Mouse (Mus musculus) adrenal gland, adult 2 months (tissue): ENCODE results near the gene Mgat5b. TPM values are rescaled to one million over a fixed set of nuclear protein-coding genes. Genes with fewer than 3 reads are reported as not detected.

Source experiments
- DNase-seq: peaks from one replicate; pipeline ENCODE4 v3.0.0; 2021
- polyA plus RNA-seq: library from polyadenylated mRNA; depleted of rRNA; stranded (reverse); fragments of >200 nt; gene quantifications from 2 replicates; pipeline ENCODE4 v1.2.3, GENCODE M21; 2012
- total RNA-seq, 2 experiments: library from RNA; stranded (reverse); gene quantifications; 2 replicates each; pipeline ENCODE4 v1.2.3; 2021

The Mgat5b gene
- total and polyA plus RNA-seq, 3 experiments, result 0.21 to 1.9 (median 0.92) TPM

DNA sequence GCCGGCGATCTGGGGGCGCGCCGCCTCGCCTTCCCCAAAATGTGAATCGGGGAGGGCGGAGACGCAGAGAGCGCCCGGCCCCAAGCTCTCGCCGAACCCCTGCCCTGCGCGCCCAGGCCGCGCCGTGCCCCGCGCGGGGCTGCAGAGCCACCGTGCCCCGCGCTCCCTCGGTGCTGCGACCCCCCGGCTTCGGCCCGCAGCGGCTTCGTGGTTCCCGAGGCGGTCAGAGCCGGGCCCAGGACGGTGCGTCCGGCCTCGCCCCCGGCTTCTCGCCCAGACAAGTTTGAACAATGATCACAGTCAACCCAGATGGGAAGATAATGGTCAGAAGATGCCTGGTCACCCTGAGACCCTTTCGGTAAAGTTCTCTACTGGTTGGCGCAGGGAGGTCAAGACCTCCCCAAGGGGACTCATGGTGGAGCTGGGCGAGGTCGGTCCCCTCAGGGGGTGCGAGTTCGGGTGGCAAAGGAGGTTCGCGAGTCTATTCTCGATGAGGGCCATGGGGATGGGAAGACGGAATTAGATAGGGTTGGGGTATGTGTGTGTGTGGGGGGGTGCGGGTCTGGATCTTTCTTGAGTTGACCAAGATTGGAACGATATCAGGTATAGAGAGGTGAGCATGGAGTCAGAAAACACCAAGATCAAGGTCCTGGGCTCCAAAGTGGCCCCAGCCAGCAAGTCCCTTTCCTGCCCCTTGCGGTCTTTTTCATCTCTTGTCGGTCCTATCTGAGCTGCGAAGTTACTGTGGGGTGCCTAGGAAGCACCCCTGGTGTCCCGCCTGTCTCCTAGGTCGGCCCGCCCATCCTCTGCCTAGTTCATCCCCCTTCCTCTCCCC lies 740 bp downstream of the Mgat5b start:
- DNase-seq, result no peak

DNA sequence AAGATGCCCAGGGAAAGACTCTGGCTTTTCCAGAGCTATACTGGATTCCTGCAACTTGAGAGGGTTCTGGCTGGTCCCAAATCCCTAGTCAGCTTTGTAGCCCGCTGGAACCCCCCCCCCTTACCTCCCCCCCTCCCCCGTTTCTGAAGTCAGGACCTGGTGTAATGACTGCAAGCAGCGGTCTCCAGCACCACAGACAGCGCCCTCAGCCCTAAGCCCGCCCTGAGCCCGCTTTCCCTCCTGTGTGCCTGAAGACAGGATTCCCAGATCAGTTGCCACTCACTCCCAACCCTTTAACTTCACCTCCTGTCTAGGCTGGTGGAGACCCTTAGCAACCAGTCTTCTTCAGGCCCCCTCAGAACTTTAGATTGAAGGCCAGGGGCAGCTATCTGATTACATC lies 2.1 kb downstream of the Mgat5b start:
- no peak for DNase-seq

- DNase-seq, result peak; percentile 38
Measured at GRCm38 (mm10) chr11:116922058-116922457, 3.4 kb downstream of the Mgat5b start.

- DNase-seq, result no peak
Measured at GRCm38 (mm10) chr11:116928031-116928430, 9.4 kb downstream of the Mgat5b start.

DNA sequence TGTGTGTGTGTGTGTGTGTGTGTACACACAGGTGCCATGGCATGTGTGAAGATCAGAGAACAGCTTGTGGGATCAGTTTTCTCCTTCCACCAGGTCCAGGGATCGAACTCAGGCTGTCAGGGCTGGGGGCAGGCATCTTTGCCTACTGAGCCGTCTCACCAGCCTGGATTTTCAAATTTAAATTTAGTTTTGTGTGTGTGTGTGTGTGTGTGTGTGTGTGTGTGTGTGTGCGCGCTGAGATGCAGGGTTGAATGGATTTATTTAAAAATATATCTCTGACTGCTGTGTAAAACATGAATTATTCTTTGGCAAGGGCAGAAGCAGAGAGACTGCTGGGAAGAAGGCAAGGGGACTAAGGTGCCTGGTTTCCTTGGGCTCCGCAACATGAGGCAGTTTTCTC lies 16.2 kb downstream of the Mgat5b start:
- DNase-seq, result no peak

DNA sequence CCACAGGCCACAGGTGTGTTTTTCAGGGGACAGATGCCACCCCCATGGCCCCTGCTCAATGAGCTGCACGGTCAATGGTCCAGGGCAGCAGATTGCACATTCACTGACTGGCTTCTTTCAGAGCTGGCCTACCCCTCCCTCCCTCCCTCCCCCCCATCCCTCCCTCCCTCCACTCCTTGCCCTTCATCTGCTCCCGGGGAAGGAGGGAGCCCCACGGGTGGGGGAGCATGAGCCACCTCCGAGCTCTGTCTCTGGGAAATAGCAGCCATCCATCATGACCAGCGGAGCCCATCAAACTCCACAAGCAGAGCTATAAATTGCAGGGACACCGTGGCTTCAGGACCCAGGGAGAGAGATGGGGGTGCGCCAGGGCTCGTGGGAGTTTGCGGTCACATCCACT lies 16.7 kb downstream of the Mgat5b start:
- no peak for DNase-seq

DNA sequence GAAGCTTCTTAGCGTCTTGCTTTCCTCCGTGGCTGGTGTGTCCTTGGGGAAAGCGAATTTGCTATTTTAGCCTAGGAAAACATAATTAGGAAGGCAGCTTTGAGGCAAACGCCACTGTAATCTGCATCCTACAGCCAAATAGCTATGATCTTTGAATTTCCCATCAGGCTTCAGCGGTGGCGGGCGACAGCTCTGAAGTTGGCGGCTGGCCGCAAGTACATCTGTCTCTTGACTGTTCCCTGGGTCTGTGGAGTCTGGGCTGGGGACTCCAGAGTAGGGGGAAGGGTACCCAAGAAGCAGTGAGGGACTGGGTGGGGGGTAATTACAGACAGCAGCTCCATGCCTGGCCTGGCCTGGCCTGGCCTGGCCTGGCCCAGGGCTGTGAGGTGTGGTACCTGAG lies 17.3 kb downstream of the Mgat5b start:
- DNase-seq, result no peak

DNA sequence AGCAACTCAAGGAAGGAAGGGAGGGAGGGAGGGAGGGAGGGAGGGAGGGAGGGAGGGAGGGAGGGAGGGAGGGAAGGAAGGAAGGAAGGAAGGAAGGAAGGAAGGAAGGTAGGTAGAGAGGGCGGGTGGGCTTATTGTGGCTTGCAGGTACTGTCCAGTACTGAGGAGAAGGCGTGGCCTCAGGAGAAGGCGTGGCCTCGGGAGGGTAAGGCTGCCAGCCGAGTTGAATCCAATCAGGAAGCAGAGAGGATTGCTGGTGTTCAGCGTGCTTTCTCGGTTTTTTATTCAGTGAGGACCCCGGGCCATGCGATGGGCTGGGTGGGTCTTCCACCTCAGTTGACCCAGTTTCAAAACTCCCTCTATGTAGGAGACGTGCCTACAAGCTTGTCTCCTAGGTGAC lies 18.5 kb downstream of the Mgat5b start:
- no peak for DNase-seq

DNA sequence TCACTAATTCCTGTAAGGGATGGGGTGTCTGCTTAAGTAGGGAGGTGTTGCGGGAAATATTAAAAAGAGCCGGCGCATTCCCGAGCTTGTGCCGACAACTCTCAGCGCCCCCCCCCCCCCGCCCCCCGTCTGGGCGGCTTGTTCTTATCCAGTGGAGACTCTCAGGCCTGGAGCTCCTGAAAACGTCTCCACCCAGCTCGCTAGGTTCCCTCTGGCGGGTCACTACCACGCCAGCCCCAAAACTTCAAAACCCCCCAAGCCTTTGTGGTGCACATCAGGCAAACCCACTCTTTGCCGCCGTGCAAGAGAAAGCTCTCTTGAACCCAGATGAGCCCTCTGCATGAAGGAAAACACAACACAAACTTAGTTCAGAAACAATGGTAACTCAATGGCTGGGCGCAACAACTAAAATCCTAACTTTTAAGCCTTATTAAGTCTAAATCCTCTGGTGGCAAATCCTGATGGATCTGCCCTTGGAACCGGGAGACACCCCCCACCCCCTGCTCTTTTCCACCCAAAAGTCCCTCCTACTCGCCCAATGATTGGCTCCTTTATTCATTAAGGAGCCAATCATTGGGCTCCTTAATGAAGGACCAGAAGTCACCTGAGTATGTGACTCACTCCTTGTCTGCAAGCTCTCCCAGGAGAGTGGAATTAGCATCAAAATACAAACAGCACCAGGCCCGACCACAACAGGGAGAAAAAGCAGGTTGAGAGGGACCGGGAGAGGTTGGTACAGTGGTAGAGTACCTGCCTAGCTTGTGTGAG lies 21.6 kb downstream of the Mgat5b start:
- no peak for DNase-seq

- DNase-seq, result no peak
Measured at GRCm38 (mm10) chr11:116944346-116944745, 25.7 kb downstream of the Mgat5b start.

GRCm38 (mm10) chr11:116949832-116950231 lies 31.2 kb downstream of the Mgat5b start:
- DNase-seq, result peak; percentile 83

DNA sequence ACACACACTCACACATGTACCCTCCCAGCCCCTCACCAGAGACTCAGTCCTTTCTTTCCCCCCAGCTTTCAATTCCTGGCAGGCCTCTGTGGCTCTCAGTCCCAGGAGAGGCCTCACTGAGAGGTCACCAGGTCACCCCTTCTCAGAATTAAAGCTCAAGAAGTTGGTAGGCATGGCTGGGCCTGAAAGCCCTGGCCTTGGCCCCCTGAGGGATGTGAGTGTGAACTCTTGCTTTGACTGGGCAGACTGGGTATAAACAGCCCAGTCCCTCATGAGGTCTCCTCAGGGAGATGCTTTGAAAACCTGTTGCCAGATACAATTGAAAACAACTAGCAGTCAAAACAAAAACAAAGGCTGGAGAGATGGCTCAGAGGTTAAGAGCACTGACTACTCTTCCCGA lies 32.8 kb downstream of the Mgat5b start:
- DNase-seq, result no peak

- DNase-seq, result no peak
Measured at GRCm38 (mm10) chr11:116954231-116955118, 35.8 kb downstream of the Mgat5b start.

DNA sequence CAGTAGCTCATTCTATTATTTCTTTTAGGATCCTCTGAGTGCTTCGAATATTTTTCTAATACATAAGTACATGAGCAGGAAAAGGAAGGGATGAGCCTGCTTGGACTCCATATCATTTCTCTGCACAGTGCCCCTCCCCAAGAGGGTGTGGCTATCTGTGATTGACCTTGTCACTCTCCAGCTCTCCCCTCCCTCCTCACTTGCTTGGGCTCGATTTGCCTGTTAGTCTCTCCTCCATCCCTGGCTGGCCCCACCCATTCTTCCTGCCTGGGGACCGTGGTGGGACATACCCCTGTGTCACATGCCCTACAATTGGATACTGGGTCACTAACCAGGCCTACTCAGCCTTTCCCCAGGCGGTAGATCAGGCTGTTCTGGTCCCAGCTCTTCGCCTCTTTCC lies 39.9 kb downstream of the Mgat5b start:
- no peak for DNase-seq

- DNase-seq, result peak; percentile 73
Measured at GRCm38 (mm10) chr11:116965061-116965460, 46.4 kb downstream of the Mgat5b start.

DNA sequence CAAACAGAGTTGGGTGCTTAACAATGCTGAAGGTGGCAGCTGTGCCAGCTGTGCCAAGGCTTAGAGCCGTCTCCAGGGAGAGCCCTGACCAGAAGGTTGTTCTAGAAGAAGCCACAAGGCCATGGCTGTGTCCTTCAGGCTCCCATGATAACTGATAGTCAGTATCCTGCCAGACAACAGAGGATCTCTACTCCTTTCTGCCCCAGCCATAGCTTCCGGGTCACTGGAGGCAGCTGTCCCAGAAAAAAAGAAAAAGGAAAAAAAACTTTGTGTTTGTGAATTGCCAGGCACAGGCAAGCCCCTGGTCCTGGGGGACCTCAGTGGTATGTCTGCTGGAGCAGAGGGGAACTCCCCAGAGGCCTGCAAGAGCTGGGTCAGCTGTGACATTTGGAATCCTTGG lies 47.3 kb downstream of the Mgat5b start:
- DNase-seq, result peak; percentile 74

GRCm38 (mm10) chr11:116968586-116968985 lies 49.9 kb downstream of the Mgat5b start:
- DNase-seq, result no peak

DNA sequence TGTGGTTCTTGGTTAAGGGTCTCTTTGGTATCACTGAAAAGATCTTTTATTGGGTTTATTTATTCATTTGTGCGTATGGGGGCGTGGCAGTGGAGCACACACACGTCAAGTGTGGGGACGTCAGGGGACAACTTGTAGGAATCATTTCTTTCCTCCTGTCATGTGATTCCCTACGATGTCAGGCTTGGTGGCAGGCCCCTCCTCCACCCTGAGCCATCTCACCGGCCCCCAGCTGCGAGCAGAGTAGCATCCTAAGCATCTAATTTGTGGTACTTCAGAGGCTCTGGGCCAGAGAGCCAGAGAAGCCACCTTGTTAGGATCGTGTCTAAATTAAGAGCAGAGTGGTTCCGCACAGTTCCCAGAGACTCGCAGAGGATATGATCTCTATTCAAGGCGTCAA lies 50.8 kb downstream of the Mgat5b start:
- no peak for DNase-seq

GRCm38 (mm10) chr11:116970847-116971246 lies 52.2 kb downstream of the Mgat5b start:
- DNase-seq, result no peak

- no peak for DNase-seq
Measured at GRCm38 (mm10) chr11:116972828-116973227, 54.2 kb downstream of the Mgat5b start.

- DNase-seq, result no peak
Measured at GRCm38 (mm10) chr11:116973508-116973907, 54.8 kb downstream of the Mgat5b start.

DNA sequence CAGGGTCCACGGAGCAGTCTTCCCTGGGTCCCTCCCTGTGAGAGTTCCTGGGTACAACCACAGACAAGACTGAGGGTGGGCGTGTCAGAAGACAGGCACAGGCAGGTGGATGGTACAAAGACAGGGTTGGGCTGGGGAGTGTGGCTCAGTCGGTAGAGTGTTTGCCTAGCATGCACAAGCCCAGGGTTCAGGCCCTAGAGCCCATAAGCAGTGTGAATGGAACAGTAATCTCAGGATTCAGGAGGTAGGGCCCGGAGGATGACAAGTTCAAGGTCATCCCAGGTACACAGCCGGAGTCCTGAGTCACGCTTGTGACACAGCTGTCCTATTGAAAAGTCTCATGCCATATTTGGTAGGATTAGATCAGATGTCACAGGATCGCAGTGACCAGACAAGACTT lies 55.7 kb downstream of the Mgat5b start:
- DNase-seq, result no peak
